8 mouse cellular contexts compared by ENCODE assay signal in genomic region chr5:117138295-117138988, GRCm38 (mm10). TPM values are rescaled to one million over a fixed set of nuclear protein-coding genes. Genes with fewer than 3 reads are reported as not detected.
A peak's percentile ranks its signal among the peaks of the same experiment; 100 is the strongest.
DNase-seq lines count a peak whose midpoint lies in the region; ATAC-seq and TF ChIP-seq lines count a peak whose summit lies in the region.
"Had no signal": no experiment of that assay in that cellular context is flagged by ENCODE, and none has a peak within 500 bp of the region (broad histone marks: within the 10 kb centered on the region; RNA-seq: fewer than 3 reads in every experiment).

No protein-coding gene starts in this region.

- H3K4me1 ChIP-seq in heart, embryonic 12.5 days (replicated peaks): peaks cover 65% of the 10 kb centered on the region
- H3K4me1 ChIP-seq in lung, adult 2 months (ENCODE audit: control insufficient read depth, insufficient read depth, low read length): peaks cover 24% of the 10 kb centered on the region
- peaks cover 25% of the 10 kb centered on the region for H3K4me1 ChIP-seq in stomach, embryonic 14.5 days (ENCODE audit: control insufficient read depth, insufficient read depth, low read length)
- H3K4me1 ChIP-seq in forebrain, postnatal 0 days (ENCODE audit: insufficient read depth): no peaks in the 10 kb centered on the region

- no peaks in the 10 kb centered on the region for H3K9me3 ChIP-seq in heart, embryonic 12.5 days (replicated peaks)
- H3K9me3 ChIP-seq in stomach, embryonic 14.5 days (ENCODE audit: control insufficient read depth, low read depth, low read length): no peaks in the 10 kb centered on the region
- H3K9me3 ChIP-seq in forebrain, postnatal 0 days (ENCODE audit: low read length): no peaks in the 10 kb centered on the region
- H3K9me3 ChIP-seq: neural tube, embryonic 12.5 days had no signal

- DNase-seq in c-Kit-negative CD71-positive TER-119-positive erythroid progenitor cells, embryonic 14.5 days (ENCODE audit: low read depth, low spot score): peak; percentile 76
- peak; percentile 64 for DNase-seq in lung, adult 2 months
- DNase-seq in forebrain, postnatal 0 days: no peak
- no peak for DNase-seq in embryo, embryonic 10 days (ENCODE audit: low spot score)

- peak overlapping the region; percentile 76 for H3K27ac ChIP-seq in heart, embryonic 12.5 days (ENCODE audit: poor library complexity, severe bottlenecking)
- H3K27ac ChIP-seq in stomach, embryonic 14.5 days (ENCODE audit: low read length): no peak overlapping the region
- no peak overlapping the region for H3K27ac ChIP-seq in forebrain, postnatal 0 days (ENCODE audit: low read depth, low read length)
- H3K27ac ChIP-seq: neural tube, embryonic 12.5 days had no signal

- no peak overlapping the region for H3K4me2 ChIP-seq in heart, embryonic 12.5 days
- H3K4me2 ChIP-seq in stomach, embryonic 14.5 days (replicated peaks; ENCODE audit: low read depth, low read length): no peak overlapping the region
- no peak overlapping the region for H3K4me2 ChIP-seq in forebrain, postnatal 0 days (ENCODE audit: low read depth)
- H3K4me2 ChIP-seq: neural tube, embryonic 12.5 days had no signal

- no peak for TF ChIP-seq CTCF in lung, adult 2 months (IDR thresholded peaks at IDR 0.05; ENCODE audit: insufficient read depth, low read length)
- TF ChIP-seq CTCF in forebrain, postnatal 0 days (IDR thresholded peaks at IDR 0.05; ENCODE audit: low read depth): no peak

- ATAC-seq in heart, embryonic 12.5 days (ENCODE audit: insufficient number of reproducible peaks, low FRiP score): peak; percentile 58
- peak; percentile 72 for ATAC-seq in stomach, embryonic 14.5 days (ENCODE audit: insufficient number of reproducible peaks, insufficient read depth, low FRiP score, low read depth)
- ATAC-seq in forebrain, postnatal 0 days: no peak
- ATAC-seq in cerebellum, adult (ENCODE audit: insufficient number of reproducible peaks, low FRiP score, low TSS enrichment): no peak

- 50% methylated on average over 11 of the region's 11 CpGs for WGBS in heart, embryonic 12.5 days
- 32% methylated on average over 11 of the region's 11 CpGs for WGBS in lung, adult 2 months
- WGBS in stomach, embryonic 14.5 days: 67% methylated on average over 11 of the region's 11 CpGs
- WGBS in forebrain, postnatal 0 days: 88% methylated on average over 11 of the region's 11 CpGs

- H3K4me3 ChIP-seq in heart, embryonic 12.5 days: no peak overlapping the region
- no peak overlapping the region for H3K4me3 ChIP-seq in lung, adult 2 months (replicated peaks; ENCODE audit: extremely low read depth, low read depth, low read length)
- H3K4me3 ChIP-seq in stomach, embryonic 14.5 days (ENCODE audit: low read depth, low read length): no peak overlapping the region
- H3K4me3 ChIP-seq in forebrain, postnatal 0 days (ENCODE audit: low read depth, low read length): no peak overlapping the region
- H3K4me3 ChIP-seq: neural tube, embryonic 12.5 days had no signal

- TF ChIP-seq POLR2A in lung, adult 2 months (IDR thresholded peaks at IDR 0.05; ENCODE audit: borderline replicate concordance, extremely low read depth, low read depth, low read length): peak; percentile 51; the same call in 1 of the 2 replicates

- no peak overlapping the region; the same call in 1 of the 2 replicates for H3K9ac ChIP-seq in heart, embryonic 12.5 days
- no peak overlapping the region for H3K9ac ChIP-seq in stomach, embryonic 14.5 days (replicated peaks; ENCODE audit: low read depth, low read length)
- H3K9ac ChIP-seq in forebrain, postnatal 0 days: no peak overlapping the region
- H3K9ac ChIP-seq: neural tube, embryonic 12.5 days had no signal

- H3K36me3 ChIP-seq in heart, embryonic 12.5 days: no peaks in the 10 kb centered on the region
- no peaks in the 10 kb centered on the region for H3K36me3 ChIP-seq in stomach, embryonic 14.5 days (ENCODE audit: control insufficient read depth, insufficient read depth, low read length)
- no peaks in the 10 kb centered on the region for H3K36me3 ChIP-seq in forebrain, postnatal 0 days (ENCODE audit: insufficient read depth)
- H3K36me3 ChIP-seq: neural tube, embryonic 12.5 days had no signal

- H3K27me3 ChIP-seq in heart, embryonic 12.5 days (replicated peaks): no peaks in the 10 kb centered on the region
- H3K27me3 ChIP-seq in stomach, embryonic 14.5 days (ENCODE audit: control insufficient read depth, insufficient read depth, low read length): no peaks in the 10 kb centered on the region
- no peaks in the 10 kb centered on the region for H3K27me3 ChIP-seq in forebrain, postnatal 0 days (ENCODE audit: insufficient read depth, low read length)
- H3K27me3 ChIP-seq: neural tube, embryonic 12.5 days had no signal

RNA-seq across cellular contexts. Expression of gene Taok3, which starts 18.5 kb away (rescaled TPM):
- 11.6 and 13.3 TPM in 2 replicates for polyA plus RNA-seq in heart, embryonic 12.5 days (2016; fragmentation: Nextera tagmentation; extraction: Ambion mirVana)
- polyA plus RNA-seq in lung, adult 2 months (2012; rRNA removed): 30.3 and 40.5 TPM in 2 replicates
- polyA plus RNA-seq in stomach, embryonic 14.5 days (2014; fragmentation: Nextera tagmentation; extraction: Ambion mirVana): 22.0 and 24.8 TPM in 2 replicates
- total RNA-seq in forebrain, postnatal 0 days (2014; rRNA removed): 37.2 TPM in 2 replicates
- 40.8 and 57.6 TPM in 2 replicates for polyA plus RNA-seq in forebrain, postnatal 0 days (2015; fragmentation: Nextera tagmentation; extraction: Ambion mirVana)

RNA-seq across cellular contexts. Expression of gene Suds3, which starts 22.5 kb away (rescaled TPM):
- polyA plus RNA-seq in heart, embryonic 12.5 days (2016; fragmentation: Nextera tagmentation; extraction: Ambion mirVana): 74.4 and 75.2 TPM in 2 replicates
- 44.0 and 57.1 TPM in 2 replicates for polyA plus RNA-seq in lung, adult 2 months (2012; rRNA removed)
- polyA plus RNA-seq in stomach, embryonic 14.5 days (2014; fragmentation: Nextera tagmentation; extraction: Ambion mirVana): 41.0 and 47.6 TPM in 2 replicates
- total RNA-seq in forebrain, postnatal 0 days (2014; rRNA removed): 83.5 and 95.9 TPM in 2 replicates
- 75.9 and 76.4 TPM in 2 replicates for polyA plus RNA-seq in forebrain, postnatal 0 days (2015; fragmentation: Nextera tagmentation; extraction: Ambion mirVana)

Comparison
In these comparisons a context has a peak if more than half of its experiments do, and no peak if none do; other contexts are left out.
1. DNase-seq: peak in c-Kit-negative CD71-positive TER-119-positive erythroid progenitor cells, embryonic 14.5 days (single experiment) and lung, adult 2 months (single experiment); none in forebrain, postnatal 0 days (single experiment) and embryo, embryonic 10 days (single experiment).
2. ATAC-seq: peak in heart, embryonic 12.5 days (single experiment) and stomach, embryonic 14.5 days (single experiment); none in forebrain, postnatal 0 days (single experiment) and cerebellum, adult (single experiment).